Mouse (Mus musculus): Measurements from ENCODE around the gene Orm3.

Orm3 gene

DNA sequence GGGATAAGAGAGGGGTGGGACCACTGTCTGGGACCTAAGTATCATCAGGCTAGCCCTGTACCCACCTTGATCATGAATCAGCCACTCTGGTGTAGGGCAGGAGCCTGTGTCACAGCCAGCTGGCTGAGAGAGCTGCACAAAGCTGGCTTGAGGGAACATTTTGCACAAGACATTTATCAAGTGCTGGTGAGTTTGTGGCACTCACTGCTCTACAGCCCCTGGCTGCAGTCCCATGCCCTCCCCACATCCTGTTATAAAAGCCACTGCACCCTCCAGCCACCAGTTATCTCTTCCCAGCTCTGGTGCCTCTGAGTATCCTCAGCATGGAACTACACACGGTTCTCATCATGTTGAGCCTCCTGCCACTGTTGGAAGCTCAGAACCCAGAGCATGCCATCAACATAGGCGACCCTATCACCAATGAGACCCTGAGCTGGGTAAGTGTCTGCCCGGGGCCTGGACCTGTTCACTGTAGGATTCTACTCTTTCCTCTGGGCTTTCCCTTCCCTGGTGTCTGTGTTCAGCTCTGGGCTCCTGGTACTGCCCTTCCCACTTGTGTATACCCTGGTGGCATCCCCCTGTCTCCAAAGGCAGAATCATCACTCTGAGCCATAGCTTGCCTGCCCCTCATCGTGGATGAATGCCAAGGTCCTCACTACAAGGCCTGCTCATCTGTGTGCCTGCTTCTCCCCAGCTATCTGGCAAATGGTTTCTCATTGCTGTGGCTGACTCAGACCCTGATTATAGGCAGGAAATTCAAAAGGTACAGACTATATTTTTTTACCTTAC is at the start of gene Orm3:
Gene Orm3, plus strand, starts transcription at position 286 of the 789 bp plus-strand sequence.
- DNase-seq (ENCODE audit: low spot score in 2 of 2): no peak

DNA sequence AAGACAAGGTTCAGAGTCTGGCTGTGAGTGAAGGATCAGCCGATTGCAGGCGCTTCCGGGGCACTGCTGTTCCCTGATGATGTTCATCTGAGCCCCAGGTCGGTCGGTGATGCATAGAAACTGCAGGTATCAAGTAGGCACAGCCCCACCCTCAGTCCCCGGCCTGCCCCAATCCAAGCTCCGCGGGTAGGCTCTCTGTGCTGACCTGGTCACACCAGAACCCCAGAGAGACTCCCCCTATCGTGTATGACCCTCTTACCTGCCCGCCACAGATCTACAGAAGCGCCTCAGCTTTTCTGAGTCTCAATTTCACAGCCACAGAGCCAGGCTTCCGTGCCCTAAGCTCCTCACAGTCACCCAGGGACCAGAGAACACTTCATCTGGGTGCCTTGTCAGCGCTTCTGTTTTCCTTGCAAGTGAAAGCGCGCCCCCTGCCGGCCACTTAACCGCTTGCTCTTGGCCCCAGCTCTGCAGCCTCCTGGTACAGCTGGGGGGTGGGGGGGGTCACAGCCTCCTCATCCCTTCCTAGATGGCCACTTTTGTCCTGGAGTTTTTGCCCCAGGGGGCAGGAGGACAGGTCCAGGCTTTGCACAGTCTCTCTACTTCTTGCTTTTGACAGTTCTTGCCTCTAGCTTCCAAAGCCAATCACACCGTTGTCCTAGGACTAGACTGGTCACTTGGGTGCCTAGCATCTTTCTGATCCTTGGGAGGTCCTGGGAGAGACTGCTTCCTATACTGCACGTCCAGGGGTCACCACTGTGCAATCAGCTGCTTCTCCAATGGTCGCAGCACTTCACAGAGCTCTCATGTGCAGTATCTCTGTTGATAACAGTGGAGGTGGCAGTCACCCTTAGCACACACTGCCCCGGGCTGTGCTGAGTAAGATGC is 48.5 kb upstream of the Orm3 start:
- peak; percentile 89 to 91 for DNase-seq (ENCODE audit: low spot score in 2 of 2)

DNA sequence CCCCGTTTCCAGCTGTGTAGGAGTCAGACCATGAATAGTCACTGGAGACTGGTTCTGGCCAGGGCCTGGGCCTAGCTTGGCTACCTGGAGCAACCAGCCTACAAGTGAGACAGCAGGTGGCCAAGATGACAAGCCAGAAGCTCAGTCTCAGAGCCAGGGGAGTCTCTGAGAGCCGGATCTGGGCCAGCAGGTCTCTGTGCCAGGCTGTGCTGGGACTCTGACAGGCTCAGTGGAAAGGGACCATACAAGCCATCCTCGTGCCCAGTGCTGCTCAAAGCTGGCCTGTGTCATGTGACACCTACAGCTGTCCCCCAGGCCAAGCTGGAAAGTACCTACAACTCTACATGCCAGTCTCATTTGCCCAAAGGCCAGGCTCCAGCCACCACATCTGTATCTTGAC is 47.6 kb upstream of the Orm3 start:
- DNase-seq (ENCODE audit: low spot score in 2 of 2): no peak

DNA sequence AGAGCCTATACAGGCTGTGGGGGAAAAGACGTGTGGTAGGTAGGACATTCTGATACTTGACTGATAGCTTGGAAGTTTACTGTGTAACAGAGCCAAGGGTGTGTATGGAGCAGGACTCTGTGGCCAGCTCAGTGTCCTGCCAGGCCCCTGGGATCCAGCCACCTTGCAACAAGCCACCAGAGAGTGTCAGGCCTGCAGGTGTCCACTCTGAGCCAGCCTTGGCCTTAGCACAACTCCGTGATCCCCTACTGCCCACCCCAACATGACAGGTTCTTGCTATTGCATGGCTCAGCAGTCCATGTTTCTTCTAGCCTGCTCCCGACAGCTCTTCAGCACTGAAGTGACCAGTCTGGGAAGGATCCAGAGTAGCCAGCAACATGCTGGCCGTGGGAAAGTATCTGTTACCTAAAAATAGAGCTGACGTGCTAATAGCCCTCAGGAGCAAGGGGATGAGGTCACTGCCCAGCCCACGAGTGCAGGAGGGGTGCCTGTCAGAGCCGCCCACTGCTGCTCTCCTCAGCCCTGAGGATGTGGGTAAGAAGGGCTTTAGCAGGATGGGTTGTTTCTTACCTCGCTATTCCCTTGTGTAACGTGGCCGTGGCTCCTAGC is 45.6 kb upstream of the Orm3 start:
- no peak for DNase-seq (ENCODE audit: low spot score in 2 of 2)

GRCm38 (mm10) chr4:63311426-63311825 is 44.5 kb upstream of the Orm3 start:
- no peak for DNase-seq (ENCODE audit: low spot score in 2 of 2)

GRCm38 (mm10) chr4:63314063-63314462 is 41.9 kb upstream of the Orm3 start:
- no peak for DNase-seq (ENCODE audit: low spot score in 2 of 2)

DNA sequence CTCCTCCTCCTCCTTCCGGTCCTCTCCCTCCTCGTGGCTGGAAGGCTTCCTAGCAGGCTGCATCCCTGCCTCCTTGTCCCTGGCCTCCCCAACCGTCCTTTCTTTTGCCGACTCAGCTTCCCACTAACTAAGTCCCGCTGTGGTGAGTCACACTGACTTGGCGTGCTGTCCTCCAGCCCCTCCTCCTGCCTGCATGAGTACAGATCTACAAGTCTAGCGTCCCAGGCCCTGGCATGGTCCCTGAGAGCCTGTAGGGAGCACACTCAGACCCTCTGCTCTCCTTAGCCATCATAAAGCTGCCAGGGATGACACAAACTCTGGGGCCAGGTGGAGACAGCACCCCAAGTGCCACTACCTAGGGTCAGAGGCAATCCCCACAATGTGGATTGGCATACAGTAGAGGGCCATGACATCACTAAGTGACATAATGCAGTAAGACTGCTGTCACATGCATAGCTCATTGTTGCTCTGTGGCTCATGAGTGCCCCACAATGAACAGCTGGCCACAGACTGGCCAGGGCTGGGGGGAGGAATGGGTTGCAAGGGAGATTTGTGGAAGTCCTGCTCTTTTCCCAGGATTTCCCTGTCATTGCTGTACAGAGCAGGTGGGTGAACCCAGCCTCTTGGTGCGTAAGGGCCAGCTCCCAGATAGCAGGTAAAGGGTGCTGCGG is 39.8 kb upstream of the Orm3 start:
- DNase-seq (ENCODE audit: low spot score in 2 of 2): peak; percentile 26 to 30

DNA sequence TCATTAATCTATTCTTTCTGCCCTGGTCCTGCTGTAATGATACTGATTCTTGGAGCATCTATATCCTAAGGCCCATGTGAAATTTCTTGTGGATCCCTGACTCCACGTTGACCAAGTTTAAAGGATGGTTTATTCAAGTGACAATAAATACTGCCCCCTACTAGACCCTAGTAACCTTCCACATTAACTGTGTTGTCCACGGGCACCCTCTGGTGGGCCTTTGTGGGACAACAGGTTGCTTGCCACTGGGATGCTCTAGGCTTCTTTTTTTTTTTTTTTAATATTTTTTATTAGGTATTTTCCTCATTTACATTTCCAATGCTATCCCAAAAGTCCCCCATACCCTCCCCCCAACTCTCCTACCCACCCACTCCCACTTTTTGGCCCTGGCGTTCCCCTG is 36.4 kb upstream of the Orm3 start:
- peak; percentile 33 to 53 for DNase-seq (ENCODE audit: low spot score in 2 of 2)

GRCm38 (mm10) chr4:63323275-63323815 is 32.6 kb upstream of the Orm3 start:
- DNase-seq (ENCODE audit: low spot score in 2 of 2): peak in 1 of 2 experiments; percentile 9

GRCm38 (mm10) chr4:63333403-63333802 is 22.6 kb upstream of the Orm3 start:
- DNase-seq (ENCODE audit: low spot score in 2 of 2): no peak

DNA sequence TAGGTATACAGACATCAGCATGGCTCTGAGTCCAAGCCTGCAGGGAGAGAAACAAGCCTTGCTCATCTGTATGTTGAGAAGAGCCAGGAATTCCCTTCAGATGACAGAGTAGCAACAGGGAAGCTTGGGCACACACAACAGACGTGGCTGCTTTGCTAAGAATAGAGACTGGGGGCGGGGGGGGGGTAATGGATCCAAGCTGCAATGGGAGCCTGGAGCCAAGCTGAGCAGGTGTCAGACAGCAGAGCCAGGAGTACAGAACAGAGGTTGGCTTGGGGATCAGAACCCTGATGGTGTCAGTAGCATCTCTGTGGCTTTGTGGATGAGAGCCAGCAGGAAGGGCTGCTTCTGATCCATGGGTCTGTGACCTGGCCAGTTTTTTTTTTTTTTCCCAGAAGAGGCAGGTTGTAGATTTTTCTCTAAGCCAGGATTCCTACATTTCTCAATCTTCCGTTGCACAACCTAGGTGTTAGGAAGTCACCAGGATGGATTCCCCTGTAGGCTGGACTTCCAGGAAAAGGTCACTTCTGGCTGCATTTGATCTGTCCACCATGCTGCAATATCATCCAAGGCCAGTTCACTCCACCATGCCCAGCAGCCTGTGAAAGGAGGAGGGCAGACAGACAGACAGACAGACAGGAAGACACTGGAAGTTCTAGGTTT is 17.4 kb upstream of the Orm3 start:
- DNase-seq (ENCODE audit: low spot score in 2 of 2): no peak

- no peak for DNase-seq (ENCODE audit: low spot score in 2 of 2)
Measured at GRCm38 (mm10) chr4:63342491-63342890, 13.5 kb upstream of the Orm3 start.

- no peak for DNase-seq (ENCODE audit: low spot score in 2 of 2)
Measured at GRCm38 (mm10) chr4:63343608-63344007, 12.4 kb upstream of the Orm3 start.

- DNase-seq (ENCODE audit: low spot score in 2 of 2): no peak
Measured at GRCm38 (mm10) chr4:63344295-63344694, 11.7 kb upstream of the Orm3 start, which contains the start of gene Orm1. Gene Orm1, plus strand, starts transcription at chr4:63344560.

DNA sequence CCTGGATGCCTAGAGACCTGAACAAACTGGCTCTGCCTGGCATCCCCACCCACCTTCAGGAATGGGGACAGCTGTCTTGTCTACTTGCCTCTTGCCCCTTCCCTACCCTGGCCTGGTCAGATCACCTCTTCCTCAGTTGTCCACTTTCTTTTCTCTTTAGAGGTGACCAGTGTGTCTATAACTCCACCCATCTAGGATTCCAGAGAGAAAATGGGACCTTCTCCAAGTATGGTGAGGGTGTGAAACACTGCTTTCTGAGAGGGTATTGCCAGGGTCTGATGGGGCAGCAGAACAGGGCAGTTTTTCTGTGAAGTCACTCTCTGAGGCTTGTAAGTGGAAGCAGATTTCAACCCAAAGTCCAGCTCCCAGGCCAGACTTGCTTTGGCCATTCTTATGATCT is 10.7 kb upstream of the Orm3 start:
- DNase-seq (ENCODE audit: low spot score in 2 of 2): no peak

DNA sequence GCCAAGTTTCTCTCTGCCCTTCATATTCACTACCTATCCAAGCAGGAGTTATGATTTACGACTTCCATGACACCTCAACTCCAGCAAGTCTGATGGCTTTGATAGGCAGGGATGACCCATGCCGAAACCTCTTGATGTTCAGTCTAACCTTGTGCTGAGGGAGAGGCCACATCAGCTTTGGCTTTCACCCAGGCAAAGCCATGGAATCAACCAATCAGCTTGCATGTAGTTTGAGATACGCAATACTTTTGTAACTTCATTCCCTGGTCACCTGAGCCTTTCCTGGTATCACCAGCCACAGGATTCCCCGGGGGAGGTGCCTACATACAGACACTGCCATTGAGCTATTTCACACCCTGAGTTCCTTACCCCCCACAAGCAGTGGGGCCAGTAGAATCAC is 9.3 kb upstream of the Orm3 start:
- DNase-seq (ENCODE audit: low spot score in 2 of 2): no peak

- DNase-seq (ENCODE audit: low spot score in 2 of 2): no peak
Measured at GRCm38 (mm10) chr4:63348524-63348923, 7.4 kb upstream of the Orm3 start.

- DNase-seq (ENCODE audit: low spot score in 2 of 2): no peak
Measured at GRCm38 (mm10) chr4:63356981-63357570, 1.1 kb downstream of the Orm3 start.

DNA sequence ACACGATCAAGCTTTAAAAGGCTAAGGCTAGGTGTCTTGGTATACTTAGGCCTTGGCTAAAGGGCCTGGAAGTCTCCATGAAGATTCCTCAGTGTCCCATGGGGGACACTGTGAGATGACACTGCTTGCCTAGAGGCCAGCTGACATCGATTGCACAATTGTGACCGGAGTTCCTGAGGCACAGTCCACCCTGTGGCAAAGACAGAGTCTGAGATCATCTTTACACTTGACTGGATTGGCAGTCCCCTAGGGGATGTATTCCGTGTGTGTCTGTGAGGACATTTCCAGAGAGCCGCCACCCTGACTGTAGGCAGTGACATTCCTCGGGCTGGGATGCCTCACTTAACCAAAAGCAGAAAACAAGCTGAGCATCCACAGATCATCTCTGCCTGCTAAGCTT is 3.9 kb downstream of the Orm3 start:
- DNase-seq (ENCODE audit: low spot score in 2 of 2): no peak

DNA sequence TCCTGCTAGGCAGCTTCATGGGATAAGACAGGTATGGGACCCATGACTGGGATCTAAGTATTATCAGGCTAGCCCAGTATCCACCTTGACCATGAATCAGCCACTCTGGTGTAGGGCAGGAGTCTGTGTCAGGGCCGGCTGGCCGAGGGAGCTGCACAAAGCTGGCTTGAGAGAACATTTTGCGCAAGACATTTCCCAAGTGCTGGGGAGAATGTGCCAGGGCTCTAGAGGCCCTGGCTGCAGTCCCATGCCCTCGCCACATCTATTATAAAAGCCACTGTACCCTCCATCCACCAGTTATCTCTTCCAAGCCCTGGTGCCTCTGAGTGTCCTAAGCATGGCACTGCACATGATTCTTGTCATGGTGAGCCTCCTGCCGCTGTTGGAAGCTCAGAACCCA is 6.2 kb downstream of the Orm3 start, which contains the start of gene Orm2:
Gene Orm2, plus strand, starts transcription at position 300 of the 400 bp plus-strand sequence.
- no peak for DNase-seq (ENCODE audit: low spot score in 2 of 2)

All from frontal cortex, postnatal 36 days (tissue).